Mouse (Mus musculus): ENCODE data around the gene Gm45213. TPM values are rescaled to one million over a fixed set of nuclear protein-coding genes. Genes with fewer than 3 reads are reported as not detected.

Gm45213 gene
- total and polyA plus RNA-seq, 3 experiments, result not detected

GRCm38 (mm10) chr7:66091553-66091952, 48.2 kb downstream of the Gm45213 start:
- intact Hi-C loops (cut with DNase I), result no loop called here
- 83% methylated on average over 7 of the region's 7 CpGs for WGBS
- Histone ChIP-seq H3K9ac (ENCODE audit: low read depth, low read length) (no peak overlapping the region), H3K79me2 (replicated peaks; ENCODE audit: control insufficient read depth, insufficient read depth, low read length) (no peaks in the 10 kb centered on the region), H3K27me3 (ENCODE audit: control insufficient read depth, insufficient read depth, low read length) (no peaks in the 10 kb centered on the region), H3K36me3 (ENCODE audit: control insufficient read depth, insufficient read depth, low read length) (no peaks in the 10 kb centered on the region), H3K27ac (no peak overlapping the region), H3K4me3 (no peak overlapping the region), H3K4me1 (ENCODE audit: control insufficient read depth, insufficient read depth, low read length) (no peaks in the 10 kb centered on the region)
- TF ChIP-seq CTCF (IDR thresholded peaks at IDR 0.05) (no peak), POLR2A (IDR thresholded peaks at IDR 0.05; ENCODE audit: insufficient read depth, low read depth, low read length) (no peak), EP300 (IDR thresholded peaks at IDR 0.05; ENCODE audit: insufficient read depth, low read depth, low read length) (no peak)
- DNase-seq, result no peak

- H3K9ac ChIP-seq (ENCODE audit: low read depth, low read length), result no peak overlapping the region
- H3K36me3 ChIP-seq (ENCODE audit: control insufficient read depth, insufficient read depth, low read length), result no peaks in the 10 kb centered on the region
- H3K27me3 ChIP-seq (ENCODE audit: control insufficient read depth, insufficient read depth, low read length), result no peaks in the 10 kb centered on the region
- no peak overlapping the region for H3K4me3 ChIP-seq
- no peak for TF ChIP-seq CTCF (IDR thresholded peaks at IDR 0.05)
- TF ChIP-seq POLR2A (IDR thresholded peaks at IDR 0.05; ENCODE audit: insufficient read depth, low read depth, low read length), result no peak
- no peak for DNase-seq
- no peaks in the 10 kb centered on the region for H3K79me2 ChIP-seq (replicated peaks; ENCODE audit: control insufficient read depth, insufficient read depth, low read length)
- intact Hi-C loops (cut with DNase I), result no loop called here
- H3K4me1 ChIP-seq (ENCODE audit: control insufficient read depth, insufficient read depth, low read length), result no peaks in the 10 kb centered on the region
- H3K27ac ChIP-seq, result no peak overlapping the region
- 94% methylated on average over 8 of the region's 8 CpGs for WGBS
Measured at GRCm38 (mm10) chr7:66092656-66093055, 49.3 kb downstream of the Gm45213 start.

GRCm38 (mm10) chr7:66094141-66094540, 50.7 kb downstream of the Gm45213 start:
- no peak for TF ChIP-seq EP300 (IDR thresholded peaks at IDR 0.05; ENCODE audit: insufficient read depth, low read depth, low read length)
- TF ChIP-seq POLR2A (IDR thresholded peaks at IDR 0.05; ENCODE audit: insufficient read depth, low read depth, low read length), result no peak
- TF ChIP-seq CTCF (IDR thresholded peaks at IDR 0.05), result no peak
- WGBS, result 52% methylated on average over 5 of the region's 5 CpGs
- peak in 1 of 2 experiments; percentile 29 for DNase-seq

GRCm38 (mm10) chr7:66098803-66099202, 55.4 kb downstream of the Gm45213 start:
- 88% methylated on average over 7 of the region's 7 CpGs for WGBS

More at GRCm38 (mm10) chr7:66094141-66094540, 50.7 kb downstream of the Gm45213 start:
- Histone ChIP-seq H3K79me2 (replicated peaks; ENCODE audit: control insufficient read depth, insufficient read depth, low read length) (no peaks in the 10 kb centered on the region), H3K4me3 (no peak overlapping the region), H3K27me3 (ENCODE audit: control insufficient read depth, insufficient read depth, low read length) (no peaks in the 10 kb centered on the region), H3K36me3 (ENCODE audit: control insufficient read depth, insufficient read depth, low read length) (no peaks in the 10 kb centered on the region), H3K27ac (no peak overlapping the region), H3K9ac (ENCODE audit: low read depth, low read length) (no peak overlapping the region), H3K4me1 (ENCODE audit: control insufficient read depth, insufficient read depth, low read length) (no peaks in the 10 kb centered on the region)
- intact Hi-C loops (cut with DNase I), result no loop called here

GRCm38 (mm10) chr7:66101866-66102265, 58.5 kb downstream of the Gm45213 start:
- Histone ChIP-seq H3K9ac (ENCODE audit: low read depth, low read length) (no peak overlapping the region), H3K36me3 (ENCODE audit: control insufficient read depth, insufficient read depth, low read length) (no peaks in the 10 kb centered on the region), H3K79me2 (replicated peaks; ENCODE audit: control insufficient read depth, insufficient read depth, low read length) (no peaks in the 10 kb centered on the region), H3K4me3 (no peak overlapping the region), H3K27ac (no peak overlapping the region), H3K27me3 (ENCODE audit: control insufficient read depth, insufficient read depth, low read length) (no peaks in the 10 kb centered on the region), H3K4me1 (ENCODE audit: control insufficient read depth, insufficient read depth, low read length) (no peaks in the 10 kb centered on the region)
- 1% methylated on average over 4 of the region's 4 CpGs for WGBS
- no peak for DNase-seq
- TF ChIP-seq CTCF (IDR thresholded peaks at IDR 0.05) (peak; percentile 81), POLR2A (IDR thresholded peaks at IDR 0.05; ENCODE audit: insufficient read depth, low read depth, low read length) (no peak)
- intact Hi-C loops (cut with DNase I), result loop anchor here (1.0 to 2.0 kb wide), 4 partner anchors 148 to 559 kb away; partner anchors contain the start of gene Lrrk1

More at GRCm38 (mm10) chr7:66098803-66099202, 55.4 kb downstream of the Gm45213 start:
- Histone ChIP-seq H3K36me3 (ENCODE audit: control insufficient read depth, insufficient read depth, low read length) (no peaks in the 10 kb centered on the region), H3K27me3 (ENCODE audit: control insufficient read depth, insufficient read depth, low read length) (no peaks in the 10 kb centered on the region), H3K79me2 (replicated peaks; ENCODE audit: control insufficient read depth, insufficient read depth, low read length) (no peaks in the 10 kb centered on the region), H3K4me1 (ENCODE audit: control insufficient read depth, insufficient read depth, low read length) (no peaks in the 10 kb centered on the region), H3K27ac (no peak overlapping the region), H3K4me3 (no peak overlapping the region), H3K9ac (ENCODE audit: low read depth, low read length) (no peak overlapping the region)
- intact Hi-C loops (cut with DNase I), result no loop called here
- TF ChIP-seq EP300 (IDR thresholded peaks at IDR 0.05; ENCODE audit: insufficient read depth, low read depth, low read length) (no peak), POLR2A (IDR thresholded peaks at IDR 0.05; ENCODE audit: insufficient read depth, low read depth, low read length) (no peak), CTCF (IDR thresholded peaks at IDR 0.05) (no peak)
- DNase-seq, result no peak

GRCm38 (mm10) chr7:66104531-66104930, 61.1 kb downstream of the Gm45213 start:
- Histone ChIP-seq H3K27me3 (ENCODE audit: control insufficient read depth, insufficient read depth, low read length) (no peaks in the 10 kb centered on the region), H3K4me3 (no peak overlapping the region), H3K9ac (ENCODE audit: low read depth, low read length) (no peak overlapping the region), H3K36me3 (ENCODE audit: control insufficient read depth, insufficient read depth, low read length) (no peaks in the 10 kb centered on the region), H3K79me2 (replicated peaks; ENCODE audit: control insufficient read depth, insufficient read depth, low read length) (no peaks in the 10 kb centered on the region), H3K4me1 (ENCODE audit: control insufficient read depth, insufficient read depth, low read length) (no peaks in the 10 kb centered on the region), H3K27ac (no peak overlapping the region)
- no peak for DNase-seq
- 90% methylated on average over 5 of the region's 5 CpGs for WGBS
- intact Hi-C loops (cut with DNase I), result no loop called here
- TF ChIP-seq CTCF (IDR thresholded peaks at IDR 0.05) (no peak), POLR2A (IDR thresholded peaks at IDR 0.05; ENCODE audit: insufficient read depth, low read depth, low read length) (no peak), EP300 (IDR thresholded peaks at IDR 0.05; ENCODE audit: insufficient read depth, low read depth, low read length) (no peak)

Measured in heart, adult 2 months (tissue).